Mouse (Mus musculus) small intestine, adult 2 months (tissue): ENCODE measurements around the gene Syne1. TPM values are rescaled to one million over a fixed set of nuclear protein-coding genes. Genes with fewer than 3 reads are reported as not detected.

Source experiments
- H3K27ac ChIP-seq: fragments of 200-500 bp; 2 replicates; pipeline ENCODE4 v1.5.1; 2012; ENCODE audit warnings: low read depth, low read length, control low read depth, inconsistent platforms; ENCODE audit not compliant: insufficient read depth
- H3K27me3 ChIP-seq: fragments of 200-500 bp; 2 replicates; pipeline ENCODE4 v1.6.1; 2012; ENCODE audit warnings: mild to moderate bottlenecking, moderate library complexity, low read length, inconsistent platforms; ENCODE audit not compliant: control insufficient read depth, insufficient read depth
- H3K36me3 ChIP-seq: fragments of 200-500 bp; 2 replicates; pipeline ENCODE4 v1.6.1; 2012; ENCODE audit warnings: mild to moderate bottlenecking, low read length, control low read depth, inconsistent platforms; ENCODE audit not compliant: control insufficient read depth, insufficient read depth
- H3K4me1 ChIP-seq: fragments of 200-500 bp; 2 replicates; pipeline ENCODE4 v1.6.1; 2012; ENCODE audit warnings: low read length, inconsistent platforms, mixed read lengths; ENCODE audit not compliant: control insufficient read depth, insufficient read depth, insufficient read length
- H3K4me3 ChIP-seq: fragments of 200-500 bp; 2 replicates; pipeline ENCODE4 v1.5.1; 2012; ENCODE audit warnings: low read depth, mild to moderate bottlenecking, control low read depth, inconsistent platforms, low read length, moderate library complexity
- CTCF ChIP-seq: fragments of 200-500 bp; IDR thresholded peaks from 2 replicates; pipeline ENCODE4 v1.5.1; 2012; ENCODE audit warnings: low read depth, mild to moderate bottlenecking, control low read depth, inconsistent platforms, low read length, moderate library complexity, mixed read lengths; ENCODE audit not compliant: insufficient replicate concordance, insufficient read length; ENCODE audit errors: extremely low read depth
- POLR2A ChIP-seq: fragments of 200-500 bp; IDR thresholded peaks from 2 replicates; pipeline ENCODE4 v1.6.1; 2012; ENCODE audit warnings: low read depth, mild to moderate bottlenecking, control low read depth, inconsistent platforms, low read length, moderate library complexity
- WGBS: fragments of 180-500 bp; shearing (Covaris S2); methylation state at CpG from one replicate; pipeline ENCODE4 v1.1.7; 2018; 5-methylcytosine and 5-hydroxymethylcytosine counted together
- polyA plus RNA-seq: library from polyadenylated mRNA; depleted of rRNA; stranded (reverse); fragments of >200 nt; gene quantifications from 2 replicates; pipeline ENCODE4 v1.2.3, GENCODE M21; 2012

Gene Syne1
- polyA plus RNA-seq, 1 experiment: 10.0 TPM

DNA sequence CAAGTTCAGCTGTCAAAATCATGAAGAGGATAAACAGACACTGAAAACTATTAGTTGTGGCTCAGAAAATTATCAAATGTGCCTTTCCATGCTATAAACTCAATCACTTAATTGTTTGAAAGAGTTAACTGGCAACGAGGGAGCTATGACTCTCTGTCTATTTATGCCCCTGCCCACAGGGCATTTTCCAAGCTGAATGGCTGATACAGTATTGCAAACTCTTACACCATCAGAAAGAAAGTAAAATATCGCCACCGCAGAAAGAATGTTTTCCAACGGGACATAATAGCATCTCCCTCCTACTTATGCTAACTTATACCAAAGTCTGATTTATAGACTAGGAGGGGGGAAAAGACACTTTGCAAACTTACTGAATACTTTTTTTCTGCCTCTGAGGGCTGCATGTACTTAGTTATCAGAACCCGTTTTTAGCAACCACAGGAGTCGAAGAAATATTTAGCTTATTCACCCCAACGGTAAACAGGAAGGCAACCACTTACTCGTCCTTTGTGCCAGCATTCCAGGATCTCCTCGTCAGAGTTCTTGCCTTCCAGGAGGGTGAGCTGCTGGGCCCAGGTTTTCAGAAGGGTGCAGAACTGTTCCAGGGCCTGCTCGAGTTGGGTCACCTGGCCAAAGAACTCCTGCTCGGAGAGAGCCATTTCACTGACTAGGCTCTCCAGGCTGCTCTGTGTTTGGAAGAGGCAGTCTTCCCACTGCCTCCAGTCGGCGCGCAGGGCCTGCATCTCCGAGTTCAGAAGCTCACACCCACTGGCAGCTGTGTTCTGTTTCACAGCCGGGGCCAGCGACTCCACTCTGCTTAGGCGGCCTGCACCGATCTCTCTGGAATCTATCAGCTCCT is 262.3 kb downstream of the Syne1 start:
- Histone ChIP-seq H3K4me1 (no peaks in the 10 kb centered on the region), H3K27me3 (no peaks in the 10 kb centered on the region; the same call in 1 of the 2 replicates), H3K36me3 (no peaks in the 10 kb centered on the region), H3K4me3 (peak overlapping the region; percentile 52), H3K27ac (peak overlapping the region; percentile 93)
- 45% methylated on average over 19 of the region's 19 CpGs for WGBS
- TF ChIP-seq POLR2A: peak; percentile 17; the same call in 1 of the 2 replicates
- no peak for TF ChIP-seq CTCF

DNA sequence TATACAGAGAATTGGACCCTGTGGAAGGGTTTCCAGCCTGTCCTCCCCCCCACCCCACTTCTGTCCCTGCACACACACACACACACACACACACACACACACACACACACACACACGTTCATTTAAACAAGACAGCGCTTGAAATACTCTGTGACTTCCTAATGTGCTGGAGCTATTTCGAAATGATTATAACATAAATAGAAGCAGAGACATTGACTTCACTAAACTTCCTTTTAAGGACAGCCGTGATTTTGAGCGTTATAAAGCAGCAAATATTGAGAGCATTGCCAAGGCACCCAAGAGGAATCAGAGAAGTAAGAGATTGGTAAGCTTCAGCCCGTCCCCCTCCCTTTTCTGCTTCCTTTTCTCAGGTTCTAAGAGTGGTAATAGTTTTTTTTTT is 263.0 kb downstream of the Syne1 start:
- Histone ChIP-seq H3K27me3 (no peaks in the 10 kb centered on the region; the same call in 1 of the 2 replicates), H3K4me3 (no peak overlapping the region), H3K27ac (peak overlapping the region; percentile 93; the same call in 1 of the 2 replicates), H3K36me3 (no peaks in the 10 kb centered on the region), H3K4me1 (no peaks in the 10 kb centered on the region)
- WGBS: 48% methylated on average over 6 of the region's 6 CpGs
- TF ChIP-seq CTCF (no peak), POLR2A (no peak)

- Histone ChIP-seq H3K36me3 (no peaks in the 10 kb centered on the region), H3K27ac (no peak overlapping the region), H3K27me3 (no peaks in the 10 kb centered on the region), H3K4me1 (no peaks in the 10 kb centered on the region), H3K4me3 (no peak overlapping the region)
- 75% methylated on average over 5 of the region's 5 CpGs for WGBS
- TF ChIP-seq POLR2A (no peak), CTCF (no peak)
These were observed 275.5 kb downstream of the Syne1 start for GRCm38 (mm10) chr10:5275769-5276168.

- 81% methylated on average over 2 of the region's 2 CpGs for WGBS
- H3K4me1 ChIP-seq: no peaks in the 10 kb centered on the region
- TF ChIP-seq POLR2A (no peak), CTCF (no peak)
- H3K36me3 ChIP-seq: no peaks in the 10 kb centered on the region
- no peaks in the 10 kb centered on the region for H3K27me3 ChIP-seq
- H3K4me3 ChIP-seq: no peak overlapping the region
- no peak overlapping the region for H3K27ac ChIP-seq
These were observed 280.6 kb downstream of the Syne1 start for GRCm38 (mm10) chr10:5270641-5271040.

- no peaks in the 10 kb centered on the region for H3K36me3 ChIP-seq
- no peak for TF ChIP-seq POLR2A
- TF ChIP-seq CTCF: no peak
- WGBS: 58% methylated on average over 10 of the region's 10 CpGs
- H3K27me3 ChIP-seq: no peaks in the 10 kb centered on the region; the same call in 1 of the 2 replicates
- H3K4me3 ChIP-seq: no peak overlapping the region
- H3K4me1 ChIP-seq: no peaks in the 10 kb centered on the region
- no peak overlapping the region for H3K27ac ChIP-seq
These were observed 286.9 kb downstream of the Syne1 start for GRCm38 (mm10) chr10:5264418-5264817.

DNA sequence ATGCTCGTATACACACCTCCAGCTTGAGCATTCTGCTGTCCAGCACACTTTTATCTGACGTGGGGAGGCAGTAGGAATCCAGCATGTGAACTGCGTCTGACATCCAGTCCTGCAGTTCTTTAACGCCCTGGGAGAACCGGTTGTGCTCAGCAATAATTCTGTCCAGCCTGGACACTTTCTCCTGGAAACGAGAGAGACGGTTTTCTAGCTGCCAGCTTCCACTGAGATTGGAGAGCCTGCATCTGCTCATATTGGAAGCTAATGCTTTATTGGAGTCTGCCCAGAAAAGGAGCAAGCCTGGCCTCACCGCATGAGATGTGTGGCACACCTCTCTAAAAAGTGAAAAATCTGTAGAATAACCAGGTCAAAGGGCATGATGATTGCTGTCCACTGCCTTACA is 288.6 kb downstream of the Syne1 start:
- TF ChIP-seq POLR2A: no peak
- TF ChIP-seq CTCF: no peak
- Histone ChIP-seq H3K4me1 (no peaks in the 10 kb centered on the region), H3K27ac (no peak overlapping the region), H3K27me3 (no peaks in the 10 kb centered on the region; the same call in 1 of the 2 replicates), H3K36me3 (peaks cover 2% of the 10 kb centered on the region; the same call in 1 of the 2 replicates), H3K4me3 (no peak overlapping the region)
- WGBS: 59% methylated on average over 8 of the region's 8 CpGs

- Histone ChIP-seq H3K27ac (no peak overlapping the region), H3K4me3 (no peak overlapping the region), H3K36me3 (peaks cover 2% of the 10 kb centered on the region; the same call in 1 of the 2 replicates), H3K27me3 (no peaks in the 10 kb centered on the region), H3K4me1 (no peaks in the 10 kb centered on the region)
- TF ChIP-seq CTCF (no peak), POLR2A (no peak)
These were observed 294.6 kb downstream of the Syne1 start for GRCm38 (mm10) chr10:5256686-5257085.
